Mouse (Mus musculus) cerebellum, adult 2 months (tissue): ENCODE data around the gene Dbx1. TPM values are rescaled to one million over a fixed set of nuclear protein-coding genes. Genes with fewer than 3 reads are reported as not detected.

Experiments used
- DNase-seq, 2 experiments: peaks; one replicate each; pipeline ENCODE4 v3.0.0; 2021
- H3K27ac ChIP-seq: fragments of 200-500 bp; 2 replicates; pipeline ENCODE4 v1.5.1; 2012; ENCODE audit warnings: low read length, control low read depth, inconsistent platforms; ENCODE audit not compliant: insufficient read depth
- H3K27me3 ChIP-seq: fragments of 200-500 bp; 2 replicates; pipeline ENCODE4 v1.6.1; 2012; ENCODE audit warnings: inconsistent platforms, mild to moderate bottlenecking, low read length, moderate library complexity; ENCODE audit not compliant: control insufficient read depth, insufficient read depth
- H3K4me1 ChIP-seq: fragments of 200-500 bp; 2 replicates; pipeline ENCODE4 v1.6.1; 2011; ENCODE audit warnings: low read length; ENCODE audit not compliant: control insufficient read depth, insufficient read depth
- H3K4me3 ChIP-seq: fragments of 200-500 bp; replicated peaks from 2 replicates; pipeline ENCODE3; 2011; ENCODE audit warnings: mild to moderate bottlenecking, low read depth, low read length, control low read depth; ENCODE audit not compliant: insufficient read depth
- CTCF ChIP-seq: fragments of 200-500 bp; IDR thresholded peaks from 2 replicates; pipeline ENCODE4 v1.5.1; 2011; ENCODE audit warnings: low read depth, mild to moderate bottlenecking, control low read depth, low read length, moderate library complexity, borderline replicate concordance; ENCODE audit not compliant: insufficient read depth
- POLR2A ChIP-seq: fragments of 200-500 bp; IDR thresholded peaks from 2 replicates; pipeline ENCODE4 v1.6.1; 2011; ENCODE audit warnings: low read length, control low read depth, borderline replicate concordance; ENCODE audit not compliant: insufficient read depth
- WGBS: fragments of 180-500 bp; shearing (Covaris S2); methylation state at CpG from one replicate; pipeline ENCODE4 v1.1.7; 2018; 5-methylcytosine and 5-hydroxymethylcytosine counted together
- polyA plus RNA-seq: library from polyadenylated mRNA; depleted of rRNA; stranded (reverse); fragments of >200 nt; gene quantifications from 2 replicates; pipeline ENCODE4 v1.2.3, GENCODE M21; 2012

Dbx1 gene
- polyA plus RNA-seq, 1 experiment: not detected

- TF ChIP-seq POLR2A (no peak), CTCF (no peak)
- Histone ChIP-seq H3K27me3 (no peaks in the 10 kb centered on the region; the same call in 1 of the 2 replicates), H3K4me3 (no peak overlapping the region), H3K4me1 (no peaks in the 10 kb centered on the region), H3K27ac (no peak overlapping the region)
- WGBS: 16% methylated on average over 7 of the region's 7 CpGs
- DNase-seq: no peak
Observed at GRCm38 (mm10) chr7:49662492-49663026, 25.9 kb upstream of the Dbx1 start.

GRCm38 (mm10) chr7:49661811-49662491, 25.3 kb upstream of the Dbx1 start:
- 3% methylated on average over 24 of the region's 24 CpGs for WGBS
- H3K27me3 ChIP-seq: no peaks in the 10 kb centered on the region; the same call in 1 of the 2 replicates
- no peaks in the 10 kb centered on the region for H3K4me1 ChIP-seq
- H3K4me3 ChIP-seq: no peak overlapping the region
- DNase-seq: no peak
- H3K27ac ChIP-seq: no peak overlapping the region
- TF ChIP-seq POLR2A: no peak
- TF ChIP-seq CTCF: no peak

- Histone ChIP-seq H3K27ac (no peak overlapping the region), H3K27me3 (peaks cover 7% of the 10 kb centered on the region; the same call in 1 of the 2 replicates), H3K4me3 (no peak overlapping the region), H3K4me1 (no peaks in the 10 kb centered on the region)
- WGBS: 40% methylated on average over 3 of the region's 3 CpGs
- no peak for DNase-seq
- TF ChIP-seq CTCF: no peak
- no peak for TF ChIP-seq POLR2A
Observed at GRCm38 (mm10) chr7:49640709-49641305, 4.2 kb upstream of the Dbx1 start.

GRCm38 (mm10) chr7:49639864-49640708, 3.4 kb upstream of the Dbx1 start:
- 13% methylated on average over 18 of the region's 18 CpGs for WGBS
- DNase-seq: no peak
- no peaks in the 10 kb centered on the region for H3K4me1 ChIP-seq
- H3K4me3 ChIP-seq: no peak overlapping the region
- no peak for TF ChIP-seq CTCF
- TF ChIP-seq POLR2A: no peak
- H3K27ac ChIP-seq: no peak overlapping the region
- H3K27me3 ChIP-seq: peaks cover 9% of the 10 kb centered on the region; the same call in 1 of the 2 replicates

- H3K4me1 ChIP-seq: no peaks in the 10 kb centered on the region
- TF ChIP-seq CTCF (no peak), POLR2A (no peak)
- peaks cover 9% of the 10 kb centered on the region; the same call in 1 of the 2 replicates for H3K27me3 ChIP-seq
- 10% methylated on average over 35 of the region's 35 CpGs for WGBS
- DNase-seq: no peak
- H3K27ac ChIP-seq: no peak overlapping the region
- no peak overlapping the region for H3K4me3 ChIP-seq
Observed at GRCm38 (mm10) chr7:49638941-49639776, 2.5 kb upstream of the Dbx1 start.

GRCm38 (mm10) chr7:49637851-49638663, 1.4 kb upstream of the Dbx1 start:
- 2% methylated on average over 21 of the region's 21 CpGs for WGBS
- Histone ChIP-seq H3K27ac (no peak overlapping the region), H3K27me3 (peaks cover 9% of the 10 kb centered on the region; the same call in 1 of the 2 replicates), H3K4me1 (no peaks in the 10 kb centered on the region), H3K4me3 (no peak overlapping the region)
- TF ChIP-seq POLR2A: no peak
- TF ChIP-seq CTCF: no peak
- no peak for DNase-seq
